Mouse (Mus musculus) kidney, adult 2 months (tissue): ENCODE measurements at regions not wholly inside any gene's neighbourhood (a gene's known extent, or its start where the extent isn't known, plus 50 kb on each side); places are given as distances from the start of the nearest gene placed in this dataset.

ENCODE experiments used
- CTCF ChIP-seq: fragments of 200-500 bp; conservative IDR thresholded peaks from 2 replicates; pipeline ENCODE4 v1.5.1; 2011; ENCODE audit warnings: low read depth, mild to moderate bottlenecking, control low read depth, low read length, moderate library complexity, mixed read lengths; ENCODE audit not compliant: insufficient read depth, insufficient read length
- POLR2A ChIP-seq: fragments of 200-500 bp; IDR thresholded peaks from one replicate; pipeline ENCODE4 v1.6.1; 2011; ENCODE audit warnings: low read depth, low read length, control low read depth

GRCm38 (mm10) chr14:61998259-61998658, 294.1 kb upstream of the Rnaseh2b start:
- TF ChIP-seq CTCF (no peak), POLR2A (no peak)
